ENCODE assay signal across 9 mouse cellular contexts in the genomic region with DNA sequence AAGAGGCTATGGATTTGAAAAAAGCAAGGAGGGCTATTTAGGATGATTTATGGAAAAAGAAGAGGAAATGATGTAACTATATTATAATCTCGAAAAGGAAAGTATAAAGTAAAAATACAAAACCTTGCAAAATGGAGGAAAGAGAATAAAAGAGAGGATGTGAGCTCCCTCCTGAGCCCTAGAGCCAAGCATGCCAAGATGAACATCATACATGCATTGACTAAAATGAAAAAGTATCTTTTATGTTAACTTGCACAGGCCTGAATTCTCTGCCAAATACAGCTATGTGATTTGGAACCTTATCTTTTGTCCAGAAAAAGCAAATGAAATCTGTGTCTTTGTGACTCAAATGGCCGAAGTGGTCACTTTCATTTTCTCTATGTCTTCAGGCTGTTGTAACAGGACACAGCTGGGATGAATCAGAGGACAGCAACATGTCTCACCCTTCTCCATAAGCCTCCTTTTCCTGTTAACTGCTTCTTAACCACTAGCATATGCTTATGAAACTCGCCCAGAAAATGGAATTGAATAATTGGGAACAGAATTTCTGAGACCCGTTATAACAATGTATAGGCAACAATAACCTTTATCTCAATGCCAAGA. TPM values are rescaled to one million over a fixed set of nuclear protein-coding genes. Genes with fewer than 3 reads are reported as not detected.
DNase-seq lines count a peak whose midpoint lies in the region; ATAC-seq and TF ChIP-seq lines count a peak whose summit lies in the region.
"Had no signal": no experiment of that assay in that cellular context is flagged by ENCODE, and none has a peak within 500 bp of the region (broad histone marks: within the 10 kb centered on the region; RNA-seq: fewer than 3 reads in every experiment).

No protein-coding gene starts in this region.

- no peak overlapping the region for H3ac ChIP-seq in myocyte (ENCODE audit: control insufficient read depth, insufficient read length)

- no peaks in the 10 kb centered on the region for H3K27me3 ChIP-seq in kidney, adult 2 months (replicated peaks; ENCODE audit: control insufficient read depth, insufficient read depth, low read length)
- H3K27me3 ChIP-seq in embryonic facial prominence, embryonic 15.5 days = no peaks in the 10 kb centered on the region
- no peaks in the 10 kb centered on the region for H3K27me3 ChIP-seq in myocyte (ENCODE audit: control insufficient read depth, insufficient read depth, insufficient read length)

- ATAC-seq in embryonic facial prominence, embryonic 15.5 days (ENCODE audit: insufficient number of reproducible peaks, low FRiP score, low TSS enrichment, low read depth) = no peak

- no peak overlapping the region for H3K9ac ChIP-seq in embryonic facial prominence, embryonic 15.5 days

- no peaks in the 10 kb centered on the region for H3K79me2 ChIP-seq in myocyte (ENCODE audit: control insufficient read depth, insufficient read depth)

- peak overlapping the region; percentile 50; the same call in 1 of the 2 replicates for H3K27ac ChIP-seq in kidney, adult 2 months (ENCODE audit: insufficient read depth, low read depth, low read length)
- peak overlapping the region; percentile 61 for H3K27ac ChIP-seq in embryonic facial prominence, embryonic 15.5 days (replicated peaks)

- WGBS in kidney, adult 2 months = 63% methylated on average over 4 of the region's 4 CpGs
- WGBS in embryonic facial prominence, embryonic 15.5 days = 25% methylated on average over 4 of the region's 4 CpGs

- TF ChIP-seq CTCF in kidney, adult 2 months (conservative IDR thresholded peaks at IDR 0.05; ENCODE audit: insufficient read depth, insufficient read length, low read depth, low read length) = no peak

- no peak overlapping the region for H3K4me3 ChIP-seq in kidney, adult 2 months (ENCODE audit: insufficient read depth, low read depth, low read length)
- H3K4me3 ChIP-seq in embryonic facial prominence, embryonic 15.5 days (replicated peaks) = no peak overlapping the region
- H3K4me3 ChIP-seq in myocyte = no peak overlapping the region

- no peak for TF ChIP-seq POLR2A in kidney, adult 2 months (IDR thresholded peaks at IDR 0.05; ENCODE audit: low read depth, low read length)
- TF ChIP-seq POLR2A in myocyte (IDR thresholded peaks at IDR 0.05; ENCODE audit: insufficient read length, low read depth) = no peak

- H3K4me2 ChIP-seq in embryonic facial prominence, embryonic 15.5 days (replicated peaks) = 0 out of 2 replicates have a peak overlapping the region, but pooled peaks have one; percentile 8
- peak overlapping the region; percentile 77 for H3K4me2 ChIP-seq in myocyte (ENCODE audit: low read depth)

- intact Hi-C loops in left cerebral cortex, postnatal 14 days (cut with DNase I) = no loop called here

- H3K36me3 ChIP-seq in kidney, adult 2 months (ENCODE audit: control insufficient read depth, insufficient read depth, low read length) = no peaks in the 10 kb centered on the region
- no peaks in the 10 kb centered on the region for H3K36me3 ChIP-seq in embryonic facial prominence, embryonic 15.5 days
- H3K36me3 ChIP-seq in myocyte (ENCODE audit: control insufficient read depth, insufficient read depth) = no peaks in the 10 kb centered on the region

- H3K9me3 ChIP-seq in embryonic facial prominence, embryonic 15.5 days (replicated peaks) = no peaks in the 10 kb centered on the region

- no peaks in the 10 kb centered on the region for H3K4me1 ChIP-seq in kidney, adult 2 months (ENCODE audit: control insufficient read depth, insufficient read depth, low read length)
- 0 out of 2 replicates have a peak, but pooled peaks cover 5% of the 10 kb centered on the region for H3K4me1 ChIP-seq in embryonic facial prominence, embryonic 15.5 days

- peak; percentile 47 for DNase-seq in kidney, adult 2 months
- no peak for DNase-seq in kidney, adult 18-20 months
- peak; percentile 54 for DNase-seq in kidney, postnatal 10 days
- DNase-seq in left cerebral cortex, postnatal 14 days (ENCODE audit: low spot score in 2 of 2) = no peak
- no peak for DNase-seq in spleen, postnatal 4 days (ENCODE audit: low spot score in 2 of 2)
- no peak for DNase-seq in layer of hippocampus, adult 9-10 months (ENCODE audit: low spot score)
- DNase-seq: cerebellum, adult 2 months had no signal

TF ChIP-seq in myocyte, 11 proteins besides CTCF, POLR2A, EP300 and RAD21:
- TF ChIP-seq MAX (IDR thresholded peaks at IDR 0.05; ENCODE audit: low read depth) (no peak), E2F4 (IDR thresholded peaks at IDR 0.05; ENCODE audit: insufficient read depth) (no peak), TCF12 (IDR thresholded peaks at IDR 0.05; ENCODE audit: insufficient read depth, poor library complexity, severe bottlenecking) (peak; percentile 35), MYOD1 (IDR thresholded peaks at IDR 0.05; ENCODE audit: control insufficient read depth in 1 of 3, insufficient read length in 2 of 3, low read depth in 2 of 3) (peak in 2 of 3 experiments; percentile 12 to 50), USF1 (IDR thresholded peaks at IDR 0.05; ENCODE audit: low read depth) (no peak), POLR2AphosphoS2 (IDR thresholded peaks at IDR 0.05; ENCODE audit: insufficient read length, low read depth) (no peak), CEBPB (IDR thresholded peaks at IDR 0.05; ENCODE audit: insufficient read depth, poor library complexity, severe bottlenecking) (peak; percentile 61; the same call in 1 of the 2 replicates), SRF (IDR thresholded peaks at IDR 0.05; ENCODE audit: control insufficient read depth, insufficient read length, low read depth) (no peak), MYOG (IDR thresholded peaks at IDR 0.05; ENCODE audit: control insufficient read depth in 1 of 3, insufficient read depth in 1 of 3, insufficient read length in 2 of 3, low read depth in 2 of 3) (peak in 1 of 3 experiments; percentile 55), REST (IDR thresholded peaks at IDR 0.05; ENCODE audit: insufficient read depth, insufficient read length) (no peak), TCF3 (IDR thresholded peaks at IDR 0.05; ENCODE audit: insufficient read length, low read depth) (no peak)

RNA-seq across cellular contexts. Expression of a gene that starts 29.5 kb away (rescaled TPM):
- 7.8 and 11.3 TPM in 2 replicates for polyA plus RNA-seq in kidney, adult 2 months (2012; rRNA removed)
- 11.2 and 13.6 TPM in 2 replicates for polyA plus RNA-seq in embryonic facial prominence, embryonic 15.5 days (2015; fragmentation: Nextera tagmentation; extraction: Ambion mirVana)
- polyA plus RNA-seq in myocyte (2012; fragmentation: generic; extraction: Trizol) = 9.9 TPM
- under 1 TPM; 0.59 to 0.89 TPM for total RNA-seq in left cerebral cortex, postnatal 14 days (2021)

Comparison
In these comparisons a context has a peak if more than half of its experiments do, and no peak if none do; other contexts are left out.
1. DNase-seq: peak in kidney, adult 2 months (single experiment) and kidney, postnatal 10 days (single experiment); none in kidney, adult 18-20 months (single experiment), left cerebral cortex, postnatal 14 days (0 of 2), spleen, postnatal 4 days (0 of 2) and layer of hippocampus, adult 9-10 months (single experiment).